Mouse (Mus musculus): ENCODE measurements around the gene Ptpn6. TPM values are rescaled to one million over a fixed set of nuclear protein-coding genes. Genes with fewer than 3 reads are reported as not detected.
A peak's percentile ranks its signal among the peaks of the same experiment; 100 is the strongest.

The Ptpn6 gene
- polyA plus RNA-seq, 1 experiment: 31.7 TPM

GRCm38 (mm10) chr6:124698751-124699150, 39.8 kb downstream of the Ptpn6 start:
- Histone ChIP-seq H3K27ac (ENCODE audit: insufficient read depth, low read depth, low read length) (no peak overlapping the region), H3K4me1 (ENCODE audit: control insufficient read depth, insufficient read depth, low read length) (peaks cover 17% of the 10 kb centered on the region), H3K36me3 (ENCODE audit: control insufficient read depth, insufficient read depth, low read length) (peaks cover 2% of the 10 kb centered on the region; the same call in 1 of the 2 replicates), H3K4me3 (ENCODE audit: insufficient read depth, low read depth, low read length) (no peak overlapping the region), H3K27me3 (replicated peaks; ENCODE audit: control insufficient read depth, insufficient read depth, low read length) (no peaks in the 10 kb centered on the region)
- TF ChIP-seq CTCF (conservative IDR thresholded peaks at IDR 0.05; ENCODE audit: insufficient read depth, insufficient read length, low read depth, low read length): no peak
- TF ChIP-seq POLR2A (IDR thresholded peaks at IDR 0.05; ENCODE audit: low read depth, low read length): no peak
- no peak for DNase-seq
- 58% methylated on average over 6 of the region's 6 CpGs for WGBS

- Histone ChIP-seq H3K27me3 (replicated peaks; ENCODE audit: control insufficient read depth, insufficient read depth, low read length) (no peaks in the 10 kb centered on the region), H3K36me3 (ENCODE audit: control insufficient read depth, insufficient read depth, low read length) (no peaks in the 10 kb centered on the region), H3K4me3 (ENCODE audit: insufficient read depth, low read depth, low read length) (no peak overlapping the region), H3K27ac (ENCODE audit: insufficient read depth, low read depth, low read length) (no peak overlapping the region), H3K4me1 (ENCODE audit: control insufficient read depth, insufficient read depth, low read length) (peaks cover 32% of the 10 kb centered on the region)
- DNase-seq: no peak
- TF ChIP-seq POLR2A (IDR thresholded peaks at IDR 0.05; ENCODE audit: low read depth, low read length): no peak
- no peak for TF ChIP-seq CTCF (conservative IDR thresholded peaks at IDR 0.05; ENCODE audit: insufficient read depth, insufficient read length, low read depth, low read length)
- WGBS: 77% methylated on average over 7 of the region's 7 CpGs
Observed at GRCm38 (mm10) chr6:124696441-124697150, 41.9 kb downstream of the Ptpn6 start.

DNA sequence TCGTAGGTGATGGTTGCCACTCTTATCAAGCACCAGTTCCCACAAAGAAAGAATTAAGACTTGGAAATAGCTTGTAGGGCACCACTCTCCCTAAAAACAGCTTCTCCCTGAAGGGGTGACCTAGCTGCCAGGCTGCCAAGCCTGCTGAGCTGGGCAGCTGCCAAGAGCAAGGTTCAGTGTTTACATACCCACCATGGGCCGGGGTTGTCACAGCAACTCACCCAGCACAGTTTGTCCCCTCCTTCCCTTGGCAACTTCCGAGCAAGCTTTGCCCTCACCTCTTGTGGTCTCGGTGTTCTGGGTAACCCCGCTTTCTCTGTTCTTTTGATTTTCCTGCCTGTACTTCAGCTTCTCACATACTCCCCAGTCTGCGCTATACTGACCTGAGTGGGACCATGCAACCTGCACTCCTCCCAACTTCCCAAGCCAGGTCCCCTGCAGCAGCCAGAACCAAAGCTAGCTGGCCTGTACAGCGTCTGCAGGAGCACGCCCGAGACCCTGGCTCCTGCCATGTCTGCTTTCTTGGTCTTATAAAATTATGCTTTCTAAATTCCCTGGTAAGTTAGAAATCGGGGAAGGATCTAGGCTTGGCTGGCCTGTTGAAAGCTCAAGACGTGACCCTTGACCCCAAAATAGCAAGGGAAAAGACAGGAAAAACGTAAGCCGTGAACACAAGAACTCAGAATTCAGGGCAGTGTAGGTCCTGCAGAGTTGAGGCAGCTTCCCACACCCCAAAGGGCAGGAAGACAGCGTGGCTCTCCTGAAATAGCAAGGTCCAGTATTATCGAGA, 44.2 kb downstream of the Ptpn6 start:
- WGBS: 31% methylated on average over 15 of the region's 15 CpGs
- Histone ChIP-seq H3K27me3 (replicated peaks; ENCODE audit: control insufficient read depth, insufficient read depth, low read length) (no peaks in the 10 kb centered on the region), H3K27ac (ENCODE audit: insufficient read depth, low read depth, low read length) (peak overlapping the region; percentile 90), H3K4me1 (ENCODE audit: control insufficient read depth, insufficient read depth, low read length) (peaks cover 31% of the 10 kb centered on the region), H3K36me3 (ENCODE audit: control insufficient read depth, insufficient read depth, low read length) (no peaks in the 10 kb centered on the region), H3K4me3 (ENCODE audit: insufficient read depth, low read depth, low read length) (no peak overlapping the region)
- peak; percentile 96 for DNase-seq
- TF ChIP-seq POLR2A (IDR thresholded peaks at IDR 0.05; ENCODE audit: low read depth, low read length): no peak
- TF ChIP-seq CTCF (conservative IDR thresholded peaks at IDR 0.05; ENCODE audit: insufficient read depth, insufficient read length, low read depth, low read length): no peak

DNA sequence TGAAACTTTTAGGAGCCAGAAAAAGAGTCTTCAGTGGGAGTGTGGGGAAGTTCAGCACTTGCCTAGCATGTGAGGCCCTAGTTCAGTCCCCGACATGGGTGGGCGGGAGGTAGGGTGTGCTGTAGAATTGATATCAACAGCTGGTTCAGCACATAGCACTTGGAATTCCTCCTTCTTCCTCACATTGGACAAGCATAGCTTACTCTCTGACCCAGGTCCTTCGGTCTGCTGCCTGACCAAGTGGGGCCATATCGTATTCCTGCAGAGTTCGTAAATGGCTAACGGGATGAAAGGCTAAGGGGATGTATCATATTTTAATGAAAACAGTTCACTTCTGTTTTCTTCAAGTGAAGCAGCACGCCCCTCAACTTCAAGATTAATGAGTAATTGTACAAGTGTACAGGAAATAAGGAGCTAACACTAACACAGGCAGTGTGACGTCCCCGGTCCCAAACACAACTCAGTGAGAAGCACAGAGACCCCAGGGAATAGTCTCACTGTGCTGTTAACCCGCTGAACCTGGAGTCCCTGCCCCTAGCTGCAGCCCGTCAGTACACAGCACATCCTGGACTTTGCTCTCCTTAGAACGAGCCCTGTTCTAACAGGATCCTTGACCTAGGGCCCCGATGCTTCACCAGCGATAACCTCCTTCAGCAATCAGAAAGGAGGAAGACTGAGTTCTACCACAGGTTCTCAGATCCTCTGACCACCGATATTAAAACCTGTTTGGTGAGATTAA, 45.1 kb downstream of the Ptpn6 start:
- no peaks in the 10 kb centered on the region for H3K36me3 ChIP-seq (ENCODE audit: control insufficient read depth, insufficient read depth, low read length)
- TF ChIP-seq CTCF (conservative IDR thresholded peaks at IDR 0.05; ENCODE audit: insufficient read depth, insufficient read length, low read depth, low read length): no peak
- no peak for TF ChIP-seq POLR2A (IDR thresholded peaks at IDR 0.05; ENCODE audit: low read depth, low read length)
- H3K27ac ChIP-seq (ENCODE audit: insufficient read depth, low read depth, low read length): peak overlapping the region; percentile 90
- DNase-seq: peak; percentile 71
- no peak overlapping the region for H3K4me3 ChIP-seq (ENCODE audit: insufficient read depth, low read depth, low read length)
- WGBS: 30% methylated on average over 15 of the region's 15 CpGs
- no peaks in the 10 kb centered on the region for H3K27me3 ChIP-seq (replicated peaks; ENCODE audit: control insufficient read depth, insufficient read depth, low read length)
- H3K4me1 ChIP-seq (ENCODE audit: control insufficient read depth, insufficient read depth, low read length): peaks cover 26% of the 10 kb centered on the region

DNA sequence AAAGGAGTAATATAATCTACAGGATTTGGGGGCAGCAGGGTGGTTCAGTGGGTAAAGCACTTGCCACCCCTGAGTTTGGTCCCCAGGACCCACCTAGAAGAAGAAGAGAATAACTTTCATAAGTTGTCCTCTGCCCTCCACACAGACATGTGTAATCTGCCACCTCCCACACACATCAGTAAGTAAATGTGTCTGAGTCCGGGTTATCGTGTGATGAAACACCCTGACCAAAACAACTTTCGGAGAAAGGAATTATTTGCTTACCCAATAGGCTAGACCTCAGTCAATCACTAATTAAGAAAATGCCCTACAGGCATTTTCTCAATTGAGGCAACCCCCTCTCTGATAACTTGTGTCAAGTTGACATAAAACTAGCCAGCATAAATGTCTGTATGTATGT, 48.0 kb downstream of the Ptpn6 start:
- DNase-seq: peak; percentile 22
- 60% methylated on average over 3 of the region's 3 CpGs for WGBS
- Histone ChIP-seq H3K27me3 (replicated peaks; ENCODE audit: control insufficient read depth, insufficient read depth, low read length) (no peaks in the 10 kb centered on the region), H3K36me3 (ENCODE audit: control insufficient read depth, insufficient read depth, low read length) (no peaks in the 10 kb centered on the region), H3K4me1 (ENCODE audit: control insufficient read depth, insufficient read depth, low read length) (peaks cover 26% of the 10 kb centered on the region), H3K27ac (ENCODE audit: insufficient read depth, low read depth, low read length) (no peak overlapping the region), H3K4me3 (ENCODE audit: insufficient read depth, low read depth, low read length) (no peak overlapping the region)
- no peak for TF ChIP-seq CTCF (conservative IDR thresholded peaks at IDR 0.05; ENCODE audit: insufficient read depth, insufficient read length, low read depth, low read length)
- TF ChIP-seq POLR2A (IDR thresholded peaks at IDR 0.05; ENCODE audit: low read depth, low read length): no peak

DNA sequence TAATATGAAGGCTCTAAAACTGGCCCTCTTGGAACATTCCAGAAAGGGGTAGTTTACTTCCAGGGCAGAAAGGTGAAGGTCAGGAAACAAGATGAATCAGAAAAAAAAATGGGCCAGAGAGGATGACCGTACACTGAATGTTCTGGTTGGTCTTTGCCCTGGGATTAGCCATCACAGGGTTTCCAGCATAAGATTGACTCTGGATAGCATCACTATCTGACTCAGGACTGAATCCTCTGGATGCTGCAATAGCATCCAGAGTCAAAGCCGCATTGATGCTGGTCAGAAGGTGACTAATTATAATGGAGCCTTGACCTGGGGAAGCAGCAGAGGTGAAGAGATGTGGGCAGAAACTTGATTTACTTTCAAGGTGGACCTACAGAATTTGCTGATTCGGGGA, 49.5 kb downstream of the Ptpn6 start:
- no peak for DNase-seq
- H3K4me3 ChIP-seq (ENCODE audit: insufficient read depth, low read depth, low read length): no peak overlapping the region
- H3K4me1 ChIP-seq (ENCODE audit: control insufficient read depth, insufficient read depth, low read length): peaks cover 21% of the 10 kb centered on the region
- no peak for TF ChIP-seq CTCF (conservative IDR thresholded peaks at IDR 0.05; ENCODE audit: insufficient read depth, insufficient read length, low read depth, low read length)
- no peak for TF ChIP-seq POLR2A (IDR thresholded peaks at IDR 0.05; ENCODE audit: low read depth, low read length)
- no peaks in the 10 kb centered on the region for H3K36me3 ChIP-seq (ENCODE audit: control insufficient read depth, insufficient read depth, low read length)
- H3K27ac ChIP-seq (ENCODE audit: insufficient read depth, low read depth, low read length): no peak overlapping the region
- WGBS: 77% methylated on average over 3 of the region's 3 CpGs
- H3K27me3 ChIP-seq (replicated peaks; ENCODE audit: control insufficient read depth, insufficient read depth, low read length): no peaks in the 10 kb centered on the region

All from kidney, adult 2 months (tissue).